Mouse (Mus musculus) layer of hippocampus, postnatal 10 days (tissue): ENCODE results near the gene Ecm2. TPM values are rescaled to one million over a fixed set of nuclear protein-coding genes. Genes with fewer than 3 reads are reported as not detected.

ENCODE experiments used
- total RNA-seq, 2 experiments: library from RNA; stranded (reverse); gene quantifications; 2 replicates each; pipeline ENCODE4 v1.2.3; 2021

Ecm2 gene
- total RNA-seq, 2 experiments from 2014 or later: 3.0 to 3.4 TPM

Other genes starting within 250 kb of the Ecm2 start
- 1 to 10 TPM; 7.9 to 8.1 TPM for gene Fgd3, start 184.5 kb upstream of the Ecm2 start, total RNA-seq
- gene Bicd2, start 163.2 kb upstream of the Ecm2 start, total RNA-seq: 10 to 100 TPM; 45.0 to 45.3 TPM
- gene Ippk, start 83.6 kb upstream of the Ecm2 start, total RNA-seq: 10 to 100 TPM; 16.4 to 16.8 TPM
- gene Tes3-ps, start 11.5 kb upstream of the Ecm2 start, total RNA-seq: 1 to 10 TPM; 1.5 to 1.8 TPM
- 1 to 10 TPM; 1.2 to 1.8 TPM for gene Aspn, start 39.6 kb downstream of the Ecm2 start, total RNA-seq
- under 1 TPM; 0.66 to 0.85 TPM for gene Omd, start 77.7 kb downstream of the Ecm2 start, total RNA-seq
- gene Ogn, start 103.2 kb downstream of the Ecm2 start, total RNA-seq: 1 to 10 TPM; 4.2 to 4.5 TPM
- gene Cenpp, start 148.0 kb downstream of the Ecm2 start, total RNA-seq: 1 to 10 TPM; 1.3 to 1.8 TPM
- gene Nol8, start 148.3 kb downstream of the Ecm2 start, total RNA-seq: 10 to 100 TPM; 23.5 to 30.2 TPM
- 10 to 100 TPM; 64.7 to 73.0 TPM for gene Iars, start 177.3 kb downstream of the Ecm2 start, total RNA-seq